Comparison of ENCODE assay signal across 12 mouse cellular contexts in genomic region chr3:86701163-86701563, GRCm38 (mm10).
DNase-seq lines count a peak whose midpoint lies in the region; ATAC-seq lines count a peak whose summit lies in the region.
"Had no signal": no experiment of that assay in that cellular context is flagged by ENCODE, and none has a peak within 500 bp of the region (broad histone marks: within the 10 kb centered on the region; RNA-seq: fewer than 3 reads in every experiment).

No protein-coding gene starts in this region.

- peak; percentile 14 for DNase-seq in brain, embryonic 18.5 days (ENCODE audit: low read depth, low spot score)
- DNase-seq in forebrain, embryonic 10.5 days (ENCODE audit: extremely low spot score, low spot score): peak; percentile 72
- peak; percentile 33 for DNase-seq in neural tube, embryonic 10.5 days (ENCODE audit: extremely low spot score, low spot score)
- no peak for DNase-seq in right cerebral cortex, postnatal 14 days
- DNase-seq in urinary bladder, postnatal 25 days (ENCODE audit: low spot score): no peak
- DNase-seq in thymus, postnatal 14 days: no peak
- no peak for DNase-seq in adrenal gland, postnatal 25 days
- DNase-seq: cerebellum, adult 11 months; spleen, adult 18-20 months had no signal

- peak; percentile 93 for ATAC-seq in hindbrain, embryonic 16.5 days
- ATAC-seq: intestine, embryonic 16.5 days had no signal

- H3K36me3 ChIP-seq in forebrain, embryonic 10.5 days (replicated peaks): no peaks in the 10 kb centered on the region
- H3K36me3 ChIP-seq in hindbrain, embryonic 16.5 days (ENCODE audit: control insufficient read depth, insufficient read depth, low read length): no peaks in the 10 kb centered on the region
- H3K36me3 ChIP-seq: heart, embryonic 12.5 days had no signal

- H3K4me2 ChIP-seq in hindbrain, embryonic 16.5 days (ENCODE audit: low read length): no peak overlapping the region
- H3K4me2 ChIP-seq: heart, embryonic 12.5 days had no signal

- 0% methylated on average over 1 of the region's 1 CpGs for WGBS in forebrain, embryonic 10.5 days
- 13% methylated on average over 1 of the region's 1 CpGs for WGBS in hindbrain, embryonic 16.5 days

- H3K4me3 ChIP-seq in forebrain, embryonic 10.5 days: no peak overlapping the region
- H3K4me3 ChIP-seq in hindbrain, embryonic 16.5 days (ENCODE audit: low read length): no peak overlapping the region
- H3K4me3 ChIP-seq: heart, embryonic 12.5 days had no signal

- peaks cover 47% of the 10 kb centered on the region for H3K4me1 ChIP-seq in forebrain, embryonic 10.5 days
- H3K4me1 ChIP-seq in hindbrain, embryonic 16.5 days (ENCODE audit: control insufficient read depth, insufficient read depth, low read depth, low read length): peaks cover 5% of the 10 kb centered on the region

- no peaks in the 10 kb centered on the region for H3K9me3 ChIP-seq in forebrain, embryonic 10.5 days
- H3K9me3 ChIP-seq in hindbrain, embryonic 16.5 days (ENCODE audit: control insufficient read depth, low read length): no peaks in the 10 kb centered on the region
- H3K9me3 ChIP-seq: heart, embryonic 12.5 days had no signal

- H3K27me3 ChIP-seq in forebrain, embryonic 10.5 days (ENCODE audit: poor library complexity, severe bottlenecking): peaks cover 88% of the 10 kb centered on the region
- H3K27me3 ChIP-seq in hindbrain, embryonic 16.5 days (replicated peaks; ENCODE audit: control insufficient read depth, insufficient read depth, low read length): no peaks in the 10 kb centered on the region
- H3K27me3 ChIP-seq: heart, embryonic 12.5 days had no signal

- H3K9ac ChIP-seq in hindbrain, embryonic 16.5 days (ENCODE audit: low read depth, low read length): no peak overlapping the region
- H3K9ac ChIP-seq: heart, embryonic 12.5 days had no signal

- peak overlapping the region; percentile 58 for H3K27ac ChIP-seq in forebrain, embryonic 10.5 days
- peak overlapping the region; percentile 16; the same call in 1 of the 2 replicates for H3K27ac ChIP-seq in hindbrain, embryonic 16.5 days (ENCODE audit: low read depth, low read length)

Comparison
In these comparisons a context has a peak if more than half of its experiments do, and no peak if none do; other contexts are left out.
1. DNase-seq: peak in brain, embryonic 18.5 days (single experiment), forebrain, embryonic 10.5 days (single experiment) and neural tube, embryonic 10.5 days (single experiment); none in right cerebral cortex, postnatal 14 days (single experiment), urinary bladder, postnatal 25 days (single experiment), thymus, postnatal 14 days (single experiment) and adrenal gland, postnatal 25 days (single experiment).